Mouse (Mus musculus) lung, postnatal 0 days (tissue): ENCODE measurements around the gene Dot1l.

ENCODE experiments used
- CTCF ChIP-seq: IDR thresholded peaks from 2 replicates; pipeline ENCODE4 v1.5.1; 2016; ENCODE audit warnings: antibody characterized with exemption, mild to moderate bottlenecking
- EP300 ChIP-seq: IDR thresholded peaks from 2 replicates; pipeline ENCODE4 v1.6.1; 2016; ENCODE audit warnings: antibody characterized with exemption, mild to moderate bottlenecking, control low read depth

- TF ChIP-seq CTCF (no peak), EP300 (no peak)
These were observed 80.6 kb downstream of the Dot1l start for GRCm38 (mm10) chr10:80835617-80836016.
